Mouse (Mus musculus) cerebellum, adult (tissue): ENCODE results near the gene Vmn2r44.
"Not testable (repeated sequence)": the region's sequence is repeated elsewhere in the genome, so short reads cannot be mapped to it uniquely, and the experiment has no call there.

Experiments
- ATAC-seq: cut with Nextera tagmentation; 2 replicates; pipeline ENCODE4 v1.9.2; 2017; ENCODE audit warnings: mild to moderate bottlenecking, moderate library complexity, mixed read lengths; ENCODE audit not compliant: insufficient number of reproducible peaks, low FRiP score, low TSS enrichment

Vmn2r44 gene

GRCm38 (mm10) chr7:8383233-8383632 lies at the start of gene Vmn2r44:
TSS of gene Vmn2r44 (minus strand) at chr7:8383333.
- not testable (repeated sequence) for ATAC-seq

GRCm38 (mm10) chr7:8357879-8358278 lies 25.3 kb downstream of the Vmn2r44 start:
- not testable (repeated sequence) for ATAC-seq
